Mouse (Mus musculus) heart, adult 18-20 months (tissue): ENCODE data around the gene Slc9a6. TPM values are rescaled to one million over a fixed set of nuclear protein-coding genes. Genes with fewer than 3 reads are reported as not detected.

Experiments used
- DNase-seq, 2 experiments: peaks; one replicate each; pipeline ENCODE4 v3.0.0; 2021 to 2022; ENCODE audit warnings: mixed read lengths in 1 of 2
- total RNA-seq, 2 experiments: library from RNA; stranded (reverse); gene quantifications; 2 replicates each; pipeline ENCODE4 v1.2.3; 2021

The Slc9a6 gene
- total RNA-seq, 2 experiments from 2014 or later: 23.5 to 26.9 TPM

- no peak for DNase-seq
Measured at GRCm38 (mm10) chrX:56665226-56665973, 55.8 kb downstream of the Slc9a6 start.

GRCm38 (mm10) chrX:56667296-56667695, 57.7 kb downstream of the Slc9a6 start:
- no peak for DNase-seq

- no peak for DNase-seq
Measured at GRCm38 (mm10) chrX:56668051-56668450, 58.5 kb downstream of the Slc9a6 start.

GRCm38 (mm10) chrX:56668501-56668900, 58.9 kb downstream of the Slc9a6 start:
- no peak for DNase-seq

GRCm38 (mm10) chrX:56675556-56675955, 66.0 kb downstream of the Slc9a6 start:
- no peak for DNase-seq

GRCm38 (mm10) chrX:56677736-56678135, 68.2 kb downstream of the Slc9a6 start:
- no peak for DNase-seq

- no peak for DNase-seq
Measured at GRCm38 (mm10) chrX:56679066-56679465, 69.5 kb downstream of the Slc9a6 start.

GRCm38 (mm10) chrX:56682156-56682720, 72.7 kb downstream of the Slc9a6 start:
- no peak for DNase-seq

GRCm38 (mm10) chrX:56683521-56683920, 74.0 kb downstream of the Slc9a6 start:
- DNase-seq: peak; percentile 36 to 49

- no peak for DNase-seq
Measured at GRCm38 (mm10) chrX:56692554-56692953, 83.0 kb downstream of the Slc9a6 start.

GRCm38 (mm10) chrX:56694539-56694938, 85.0 kb downstream of the Slc9a6 start:
- no peak for DNase-seq

GRCm38 (mm10) chrX:56697199-56697780, 87.7 kb downstream of the Slc9a6 start:
- no peak for DNase-seq

- DNase-seq: no peak
Measured at GRCm38 (mm10) chrX:56697886-56698285, 88.3 kb downstream of the Slc9a6 start.

- no peak for DNase-seq
Measured at GRCm38 (mm10) chrX:56701261-56701660, 91.7 kb downstream of the Slc9a6 start.

GRCm38 (mm10) chrX:56703965-56704562, 94.5 kb downstream of the Slc9a6 start:
- no peak for DNase-seq

- DNase-seq: no peak
Measured at GRCm38 (mm10) chrX:56708592-56709370, 99.2 kb downstream of the Slc9a6 start.

- no peak for DNase-seq
Measured at GRCm38 (mm10) chrX:56710522-56710921, 101.0 kb downstream of the Slc9a6 start.

- DNase-seq: no peak
Measured at GRCm38 (mm10) chrX:56712666-56713065, 103.1 kb downstream of the Slc9a6 start.
